Mouse (Mus musculus) midbrain, embryonic 10.5 days (tissue): ENCODE measurements around the gene H2-DMb2. TPM values are rescaled to one million over a fixed set of nuclear protein-coding genes. Genes with fewer than 3 reads are reported as not detected.
A peak's percentile ranks its signal among the peaks of the same experiment; 100 is the strongest.

ENCODE experiments used
- DNase-seq: peaks from one replicate; pipeline ENCODE4 v3.0.0-alpha.2; 2017; ENCODE audit warnings: low spot score
- H3K27ac ChIP-seq: fragments of 300-500 bp; sonication (generic); replicated peaks from 2 replicates; pipeline ENCODE4 v1.5.1; 2016; ENCODE audit warnings: mild to moderate bottlenecking
- H3K27me3 ChIP-seq: fragments of 300-500 bp; sonication (generic); 2 replicates; pipeline ENCODE4 v1.6.1; 2016; ENCODE audit warnings: low read depth, mild to moderate bottlenecking; ENCODE audit not compliant: poor library complexity, severe bottlenecking
- H3K36me3 ChIP-seq: fragments of 300-500 bp; sonication (generic); 2 replicates; pipeline ENCODE4 v1.6.1; 2016; ENCODE audit warnings: mild to moderate bottlenecking, moderate library complexity
- H3K4me1 ChIP-seq: fragments of 300-500 bp; sonication (generic); 2 replicates; pipeline ENCODE4 v1.6.1; 2016
- H3K4me3 ChIP-seq: fragments of 300-500 bp; sonication (generic); 2 replicates; pipeline ENCODE4 v1.5.1; 2016; ENCODE audit warnings: mild to moderate bottlenecking, moderate library complexity
- H3K9me3 ChIP-seq: fragments of 300-500 bp; sonication (generic); replicated peaks from 2 replicates; pipeline ENCODE4 v1.6.1; 2016; ENCODE audit warnings: mild to moderate bottlenecking
- WGBS: fragments of 180-500 bp; shearing (Covaris S2); methylation state at CpG from one replicate; pipeline ENCODE4 v1.1.7; 2016; 5-methylcytosine and 5-hydroxymethylcytosine counted together
- polyA plus RNA-seq: library from polyadenylated mRNA; unstranded; fragments of >200 nt; fragmentation: Nextera tagmentation; extraction: Ambion mirVana; gene quantifications from 2 replicates; pipeline ENCODE4 v1.2.1, GENCODE M21; 2016

Gene H2-DMb2
- polyA plus RNA-seq, 1 experiment from 2014 or later = not detected

- no peak for DNase-seq
- Histone ChIP-seq H3K27ac (no peak overlapping the region), H3K9me3 (no peaks in the 10 kb centered on the region; the same call in 1 of the 2 replicates), H3K4me3 (no peak overlapping the region), H3K36me3 (no peaks in the 10 kb centered on the region), H3K27me3 (peaks cover 23% of the 10 kb centered on the region), H3K4me1 (no peaks in the 10 kb centered on the region)
- WGBS = 78% methylated on average over 13 of the region's 13 CpGs
Observed at GRCm38 (mm10) chr17:34179913-34180859, 37.1 kb downstream of the H2-DMb2 start.

DNA sequence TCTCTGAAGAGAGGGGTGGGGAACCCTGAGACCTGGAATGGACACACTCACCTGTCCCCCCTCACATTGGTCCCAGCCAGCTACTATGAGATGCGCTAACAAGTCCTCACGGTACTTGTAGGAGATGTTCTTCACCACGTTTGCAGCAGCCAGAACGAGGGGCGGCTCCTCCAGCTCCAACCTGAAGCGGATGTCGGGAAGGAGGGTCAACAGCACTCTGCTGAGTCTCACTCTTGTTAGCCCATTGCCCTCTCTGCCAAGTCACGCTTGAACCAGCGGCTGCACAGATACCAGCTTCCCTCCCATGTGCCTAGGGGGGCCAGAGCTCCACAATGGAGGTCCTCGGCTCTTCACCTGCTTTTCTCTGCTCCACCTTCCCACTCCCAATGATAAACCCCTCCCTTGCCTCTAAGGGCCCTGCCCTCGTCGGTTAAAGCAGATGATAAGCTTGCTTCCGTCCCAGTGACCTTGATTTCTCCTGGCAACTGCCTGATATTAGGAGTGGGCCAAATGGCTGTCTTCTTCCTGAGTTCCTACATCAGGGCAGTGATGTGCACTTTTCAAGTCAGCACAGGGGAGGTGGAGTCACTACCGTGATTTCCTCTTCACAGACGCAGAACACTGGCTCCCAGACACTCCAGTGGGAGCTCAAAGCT is 40.6 kb downstream of the H2-DMb2 start:
- 77% methylated on average over 15 of the region's 15 CpGs for WGBS
- Histone ChIP-seq H3K27me3 (peaks cover 57% of the 10 kb centered on the region), H3K36me3 (no peaks in the 10 kb centered on the region), H3K27ac (no peak overlapping the region), H3K9me3 (no peaks in the 10 kb centered on the region), H3K4me1 (peaks cover 20% of the 10 kb centered on the region), H3K4me3 (no peak overlapping the region)
- no peak for DNase-seq

DNA sequence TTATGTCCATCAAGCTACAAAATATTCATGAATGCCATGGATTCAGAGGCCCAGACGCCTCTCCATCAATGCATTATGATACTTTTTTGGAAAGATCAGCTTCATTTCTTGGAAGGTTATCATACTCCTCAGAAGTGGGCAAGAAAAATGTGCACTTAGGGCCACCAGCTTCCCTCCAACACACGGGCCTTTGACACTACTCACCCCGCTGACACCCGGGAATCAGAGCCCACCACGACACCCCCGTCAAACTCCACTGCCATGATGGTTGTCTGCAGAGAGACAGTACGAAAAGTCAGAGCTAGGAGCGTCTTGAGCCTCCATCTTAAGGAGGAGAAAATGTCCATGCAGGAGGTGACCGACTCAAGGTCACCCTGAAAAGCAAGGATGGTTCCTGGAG is 42.4 kb downstream of the H2-DMb2 start:
- Histone ChIP-seq H3K27ac (no peak overlapping the region), H3K4me3 (no peak overlapping the region), H3K27me3 (peaks cover 76% of the 10 kb centered on the region), H3K9me3 (no peaks in the 10 kb centered on the region), H3K4me1 (peaks cover 20% of the 10 kb centered on the region), H3K36me3 (no peaks in the 10 kb centered on the region)
- WGBS = 86% methylated on average over 9 of the region's 9 CpGs
- DNase-seq = no peak

DNA sequence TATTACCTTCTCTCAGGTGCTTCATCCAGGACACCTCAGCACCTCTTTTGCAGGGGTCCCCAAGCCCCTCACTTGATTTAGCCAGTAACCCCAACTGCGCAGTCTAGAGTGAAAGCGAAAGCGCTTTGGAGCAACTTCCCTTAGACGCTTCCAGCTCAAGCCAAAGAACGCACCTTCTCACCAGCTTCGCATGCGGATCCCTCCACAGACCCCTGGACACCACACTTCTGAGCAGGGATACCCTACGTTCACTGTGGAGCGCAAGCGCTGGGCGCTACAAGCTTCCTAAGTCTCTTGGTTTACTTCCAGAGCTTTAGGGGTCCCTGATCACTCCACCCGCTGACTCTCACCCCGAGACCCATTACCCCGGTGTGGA is 43.8 kb downstream of the H2-DMb2 start:
- Histone ChIP-seq H3K4me3 (peak overlapping the region; percentile 52), H3K9me3 (no peaks in the 10 kb centered on the region), H3K36me3 (no peaks in the 10 kb centered on the region), H3K27me3 (peaks cover 89% of the 10 kb centered on the region), H3K27ac (no peak overlapping the region), H3K4me1 (peaks cover 20% of the 10 kb centered on the region)
- 3% methylated on average over 14 of the region's 14 CpGs for WGBS
- DNase-seq = no peak

- under 1% methylated on average over 46 of the region's 46 CpGs for WGBS
- Histone ChIP-seq H3K36me3 (no peaks in the 10 kb centered on the region), H3K4me1 (peaks cover 20% of the 10 kb centered on the region), H3K27me3 (peaks cover 94% of the 10 kb centered on the region), H3K4me3 (peak within 1 kb of the TSS; percentile 52), H3K9me3 (no peaks in the 10 kb centered on the region), H3K27ac (no peak within 1 kb of the TSS)
- peak; percentile 87 for DNase-seq
Observed at GRCm38 (mm10) chr17:34187261-34187916, 44.3 kb downstream of the H2-DMb2 start, which contains the start of the genes Tap1 and Psmb9. TSS of gene Tap1 (plus strand) at chr17:34187553. TSS of gene Psmb9 (minus strand) at chr17:34187764.

DNA sequence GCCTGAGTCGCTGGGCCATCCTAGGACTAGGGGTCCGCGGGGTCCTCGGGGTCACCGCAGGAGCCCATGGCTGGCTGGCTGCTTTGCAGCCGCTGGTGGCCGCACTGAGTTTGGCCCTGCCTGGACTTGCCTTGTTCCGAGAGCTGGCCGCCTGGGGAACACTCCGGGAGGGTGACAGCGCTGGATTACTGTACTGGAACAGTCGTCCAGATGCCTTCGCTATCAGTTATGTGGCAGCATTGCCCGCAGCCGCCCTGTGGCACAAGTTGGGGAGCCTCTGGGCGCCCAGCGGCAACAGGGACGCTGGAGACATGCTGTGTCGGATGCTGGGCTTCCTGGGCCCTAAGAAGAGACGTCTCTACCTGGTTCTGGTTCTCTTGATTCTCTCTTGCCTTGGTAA is 44.9 kb downstream of the H2-DMb2 start:
- Histone ChIP-seq H3K36me3 (no peaks in the 10 kb centered on the region), H3K4me3 (peak overlapping the region; percentile 52), H3K9me3 (no peaks in the 10 kb centered on the region), H3K4me1 (peaks cover 20% of the 10 kb centered on the region), H3K27me3 (peaks cover 99% of the 10 kb centered on the region), H3K27ac (no peak overlapping the region)
- 3% methylated on average over 20 of the region's 20 CpGs for WGBS
- DNase-seq = peak; percentile 34

DNA sequence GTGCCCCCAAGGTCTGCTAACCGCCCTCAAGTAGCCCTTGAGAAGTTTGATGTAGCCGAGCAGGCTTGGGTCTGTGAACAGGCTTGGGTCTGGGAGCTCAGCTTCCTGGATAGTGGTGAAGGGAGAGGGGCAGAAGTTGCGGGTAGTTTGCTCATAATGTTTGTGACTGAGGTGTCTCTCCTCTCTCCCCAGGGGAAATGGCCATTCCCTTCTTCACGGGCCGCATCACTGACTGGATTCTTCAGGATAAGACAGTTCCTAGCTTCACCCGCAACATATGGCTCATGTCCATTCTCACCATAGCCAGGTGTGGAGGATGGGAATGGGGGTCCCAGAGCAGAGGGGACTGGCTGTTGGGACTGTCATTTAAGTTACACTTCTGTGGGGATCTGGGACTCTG is 45.9 kb downstream of the H2-DMb2 start:
- 72% methylated on average over 6 of the region's 6 CpGs for WGBS
- Histone ChIP-seq H3K9me3 (no peaks in the 10 kb centered on the region), H3K36me3 (no peaks in the 10 kb centered on the region), H3K4me1 (peaks cover 20% of the 10 kb centered on the region), H3K4me3 (no peak overlapping the region), H3K27me3 (peaks cover 99% of the 10 kb centered on the region), H3K27ac (no peak overlapping the region)
- DNase-seq = no peak

GRCm38 (mm10) chr17:34192852-34193251 is 49.7 kb downstream of the H2-DMb2 start:
- H3K4me1 ChIP-seq = peaks cover 15% of the 10 kb centered on the region
- no peaks in the 10 kb centered on the region for H3K36me3 ChIP-seq
- H3K27ac ChIP-seq = no peak overlapping the region
- H3K4me3 ChIP-seq = no peak overlapping the region
- DNase-seq = no peak
- 23% methylated on average over 16 of the region's 16 CpGs for WGBS
- no peaks in the 10 kb centered on the region for H3K9me3 ChIP-seq
- peaks cover 99% of the 10 kb centered on the region for H3K27me3 ChIP-seq

- H3K36me3 ChIP-seq = no peaks in the 10 kb centered on the region
- H3K4me3 ChIP-seq = no peak overlapping the region
- DNase-seq = no peak
- no peak overlapping the region for H3K27ac ChIP-seq
- no peaks in the 10 kb centered on the region for H3K9me3 ChIP-seq
- H3K27me3 ChIP-seq = peaks cover 99% of the 10 kb centered on the region
- WGBS = 54% methylated on average over 8 of the region's 8 CpGs
- H3K4me1 ChIP-seq = peaks cover 15% of the 10 kb centered on the region
Observed at GRCm38 (mm10) chr17:34193468-34193867, 50.4 kb downstream of the H2-DMb2 start.

DNA sequence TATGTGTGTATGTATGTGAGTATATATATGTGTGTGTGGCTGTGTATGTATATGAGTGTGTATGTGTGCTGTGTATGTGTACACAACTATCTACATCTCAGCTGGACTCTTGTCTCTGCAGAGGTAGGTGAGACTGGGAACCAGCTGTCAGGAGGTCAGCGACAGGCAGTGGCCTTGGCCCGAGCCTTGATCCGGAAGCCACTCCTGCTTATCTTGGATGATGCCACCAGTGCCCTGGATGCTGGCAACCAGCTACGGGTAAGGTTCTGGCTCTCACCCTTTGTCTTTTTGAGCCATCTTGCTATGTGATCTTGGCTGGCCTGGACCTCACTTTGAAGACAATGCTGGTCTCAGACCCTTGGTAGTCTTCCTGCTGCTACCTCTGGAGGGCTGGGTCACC is 51.6 kb downstream of the H2-DMb2 start:
- 79% methylated on average over 4 of the region's 4 CpGs for WGBS
- Histone ChIP-seq H3K4me3 (no peak overlapping the region), H3K4me1 (peaks cover 18% of the 10 kb centered on the region), H3K27me3 (peaks cover 99% of the 10 kb centered on the region), H3K9me3 (no peaks in the 10 kb centered on the region), H3K27ac (no peak overlapping the region), H3K36me3 (no peaks in the 10 kb centered on the region)
- DNase-seq = no peak

- Histone ChIP-seq H3K4me3 (no peak overlapping the region), H3K27me3 (peaks cover 99% of the 10 kb centered on the region), H3K36me3 (no peaks in the 10 kb centered on the region), H3K27ac (no peak overlapping the region), H3K4me1 (peaks cover 18% of the 10 kb centered on the region), H3K9me3 (no peaks in the 10 kb centered on the region)
- 29% methylated on average over 12 of the region's 12 CpGs for WGBS
- no peak for DNase-seq
Observed at GRCm38 (mm10) chr17:34196491-34196890, 53.4 kb downstream of the H2-DMb2 start.

DNA sequence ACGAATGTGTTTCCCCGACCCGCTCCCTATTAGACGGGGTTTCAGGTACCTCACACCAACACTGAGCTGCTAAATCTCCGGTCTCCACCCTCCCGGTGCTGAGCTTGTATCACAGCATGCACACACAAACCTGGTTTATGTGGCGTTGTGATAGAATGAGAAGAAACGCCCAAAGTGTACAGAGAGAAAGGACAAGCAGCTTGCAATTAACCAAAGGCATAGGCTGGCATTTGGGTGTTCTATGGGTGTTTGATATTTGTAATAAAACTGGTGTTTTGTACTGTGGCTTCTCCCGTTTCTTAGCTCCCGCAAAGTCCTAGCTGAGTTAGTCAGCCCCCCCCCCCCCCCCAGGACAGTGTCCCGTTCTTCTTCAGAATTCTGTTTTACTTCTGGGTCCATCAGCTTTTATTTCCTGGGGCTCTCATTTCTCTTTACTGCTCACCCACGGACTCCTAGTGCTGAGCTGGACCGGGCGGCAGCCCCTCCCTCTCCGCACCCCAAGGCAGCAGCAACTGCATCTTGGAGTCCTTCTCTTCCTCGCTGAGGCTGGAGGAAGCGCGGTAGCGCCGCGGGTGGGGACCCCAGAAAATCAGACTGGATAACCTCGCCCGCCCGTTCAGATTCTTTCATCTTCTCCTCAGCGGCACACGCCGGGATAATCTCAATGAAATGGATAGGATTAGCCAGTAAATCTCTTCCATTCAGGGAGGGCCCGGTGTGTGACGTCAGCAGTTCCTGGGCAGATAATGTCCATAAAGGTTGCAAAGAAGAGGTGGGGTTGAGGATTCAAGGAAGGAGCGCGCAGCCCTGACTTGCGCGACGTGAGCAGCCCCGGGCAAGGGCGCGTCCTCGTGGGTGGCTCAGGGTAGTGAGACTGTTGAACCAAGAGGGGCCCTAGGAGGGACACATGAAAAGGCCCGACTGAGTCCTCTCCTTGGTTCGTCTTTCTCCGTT is 54.1 kb downstream of the H2-DMb2 start, which contains the start of gene Psmb8:
TSS of gene Psmb8 (plus strand) at position 781 of the 954 bp plus-strand sequence.
- peak; percentile 83 for DNase-seq
- 4% methylated on average over 41 of the region's 41 CpGs for WGBS
- Histone ChIP-seq H3K36me3 (no peaks in the 10 kb centered on the region), H3K4me1 (peaks cover 18% of the 10 kb centered on the region), H3K4me3 (peak within 1 kb of the TSS; percentile 50), H3K9me3 (no peaks in the 10 kb centered on the region), H3K27me3 (peaks cover 93% of the 10 kb centered on the region), H3K27ac (no peak within 1 kb of the TSS)
